Mouse (Mus musculus) neural tube, embryonic 15.5 days (tissue): Measurements from ENCODE around the gene Snd1. TPM values are rescaled to one million over a fixed set of nuclear protein-coding genes. Genes with fewer than 3 reads are reported as not detected.
A peak's percentile ranks its signal among the peaks of the same experiment; 100 is the strongest.

ENCODE experiments used
- ATAC-seq: fragments of 200-750 bp; cut with Nextera tagmentation; 2 replicates; pipeline ENCODE4 v1.8.0; 2017; ENCODE audit warnings: mild to moderate bottlenecking, moderate TSS enrichment, moderate library complexity; ENCODE audit not compliant: low FRiP score
- H3K27ac ChIP-seq: fragments of 300-500 bp; sonication (generic); replicated peaks from 2 replicates; pipeline ENCODE4 v1.5.1; 2015; ENCODE audit warnings: mild to moderate bottlenecking, inconsistent platforms
- H3K27me3 ChIP-seq: fragments of 300-500 bp; sonication (generic); replicated peaks from 2 replicates; pipeline ENCODE4 v1.6.1; 2015; ENCODE audit warnings: inconsistent platforms
- H3K36me3 ChIP-seq: fragments of 300-500 bp; sonication (generic); 2 replicates; pipeline ENCODE4 v1.6.1; 2015; ENCODE audit warnings: inconsistent platforms
- H3K4me1 ChIP-seq: fragments of 300-500 bp; sonication (generic); 2 replicates; pipeline ENCODE4 v1.6.1; 2015; ENCODE audit warnings: inconsistent platforms
- H3K4me2 ChIP-seq: fragments of 300-500 bp; sonication (generic); 2 replicates; pipeline ENCODE4 v1.6.1; 2015; ENCODE audit warnings: inconsistent platforms, mild to moderate bottlenecking, moderate library complexity
- H3K4me3 ChIP-seq: fragments of 300-500 bp; sonication (generic); replicated peaks from 2 replicates; pipeline ENCODE4 v1.5.1; 2015; ENCODE audit warnings: mild to moderate bottlenecking, inconsistent platforms
- H3K9ac ChIP-seq: fragments of 300-500 bp; sonication (generic); replicated peaks from 2 replicates; pipeline ENCODE4 v1.6.1; 2015; ENCODE audit warnings: mild to moderate bottlenecking, inconsistent platforms
- H3K9me3 ChIP-seq: fragments of 300-500 bp; sonication (generic); replicated peaks from 2 replicates; pipeline ENCODE4 v1.6.1; 2016; ENCODE audit warnings: inconsistent platforms
- WGBS: fragments of 180-500 bp; shearing (Covaris S2); methylation state at CpG from one replicate; pipeline ENCODE4 v1.1.7; 2015; ENCODE audit warnings: mixed read lengths; 5-methylcytosine and 5-hydroxymethylcytosine counted together
- polyA plus RNA-seq: library from polyadenylated mRNA; unstranded; fragments of >200 nt; fragmentation: Nextera tagmentation; extraction: Ambion mirVana; gene quantifications from 2 replicates; pipeline ENCODE4 v1.2.1, GENCODE M21; 2015

The Snd1 gene
- polyA plus RNA-seq, 1 experiment from 2014 or later = 71.1 TPM

- H3K36me3 ChIP-seq = no peaks in the 10 kb centered on the region
- peaks cover 20% of the 10 kb centered on the region for H3K4me1 ChIP-seq
- H3K9me3 ChIP-seq = no peaks in the 10 kb centered on the region
- H3K4me2 ChIP-seq = no peak overlapping the region
- no peak for ATAC-seq
- 0 out of 2 replicates have a peak overlapping the region, but pooled peaks have one; percentile 28 for H3K27ac ChIP-seq
- no peaks in the 10 kb centered on the region for H3K27me3 ChIP-seq
- H3K9ac ChIP-seq = no peak overlapping the region
- H3K4me3 ChIP-seq = no peak overlapping the region
- WGBS = 34% methylated on average over 6 of the region's 6 CpGs
These were observed 147.6 kb downstream of the Snd1 start for GRCm38 (mm10) chr6:28622522-28622921.

GRCm38 (mm10) chr6:28622963-28623362 lies 148.0 kb downstream of the Snd1 start:
- Histone ChIP-seq H3K9me3 (no peaks in the 10 kb centered on the region), H3K4me1 (peaks cover 20% of the 10 kb centered on the region), H3K27ac (no peak overlapping the region), H3K9ac (no peak overlapping the region), H3K4me2 (no peak overlapping the region), H3K36me3 (no peaks in the 10 kb centered on the region), H3K27me3 (no peaks in the 10 kb centered on the region), H3K4me3 (no peak overlapping the region)
- no peak for ATAC-seq
- 64% methylated on average over 3 of the region's 3 CpGs for WGBS

DNA sequence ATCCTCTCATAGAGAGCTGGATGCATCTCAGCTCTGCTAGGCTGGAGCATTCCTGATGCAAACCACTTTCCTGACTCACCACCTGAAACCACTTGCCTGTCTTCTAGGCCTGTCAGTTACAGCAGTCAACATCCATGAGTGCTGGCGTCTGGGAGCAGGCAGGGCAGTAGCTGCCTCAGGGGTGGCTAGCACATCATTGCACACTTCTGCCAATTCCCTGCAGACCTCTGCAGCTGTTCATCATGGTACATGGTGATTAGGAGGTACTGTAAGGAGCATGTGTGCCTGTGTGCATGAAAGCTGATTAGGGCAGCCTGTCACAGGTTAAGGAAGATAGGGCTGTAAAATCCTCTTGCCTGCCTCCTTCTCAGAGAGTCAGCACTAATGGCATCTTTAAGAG lies 153.5 kb downstream of the Snd1 start:
- Histone ChIP-seq H3K4me3 (no peak overlapping the region), H3K9me3 (no peaks in the 10 kb centered on the region), H3K4me2 (no peak overlapping the region), H3K9ac (no peak overlapping the region; the same call in 1 of the 2 replicates), H3K27me3 (no peaks in the 10 kb centered on the region), H3K27ac (no peak overlapping the region; the same call in 1 of the 2 replicates), H3K4me1 (peaks cover 23% of the 10 kb centered on the region), H3K36me3 (no peaks in the 10 kb centered on the region)
- peak; percentile 51; the same call in 1 of the 2 replicates for ATAC-seq
- 24% methylated on average over 1 of the region's 1 CpGs for WGBS

- no peak overlapping the region for H3K27ac ChIP-seq
- ATAC-seq = no peak
- H3K4me1 ChIP-seq = peaks cover 28% of the 10 kb centered on the region
- WGBS = 27% methylated on average over 2 of the region's 2 CpGs
- no peak overlapping the region for H3K4me2 ChIP-seq
- H3K9ac ChIP-seq = no peak overlapping the region
- no peaks in the 10 kb centered on the region for H3K27me3 ChIP-seq
- no peaks in the 10 kb centered on the region for H3K9me3 ChIP-seq
- H3K4me3 ChIP-seq = no peak overlapping the region
- H3K36me3 ChIP-seq = no peaks in the 10 kb centered on the region
These were observed 154.9 kb downstream of the Snd1 start for GRCm38 (mm10) chr6:28629866-28630265.

DNA sequence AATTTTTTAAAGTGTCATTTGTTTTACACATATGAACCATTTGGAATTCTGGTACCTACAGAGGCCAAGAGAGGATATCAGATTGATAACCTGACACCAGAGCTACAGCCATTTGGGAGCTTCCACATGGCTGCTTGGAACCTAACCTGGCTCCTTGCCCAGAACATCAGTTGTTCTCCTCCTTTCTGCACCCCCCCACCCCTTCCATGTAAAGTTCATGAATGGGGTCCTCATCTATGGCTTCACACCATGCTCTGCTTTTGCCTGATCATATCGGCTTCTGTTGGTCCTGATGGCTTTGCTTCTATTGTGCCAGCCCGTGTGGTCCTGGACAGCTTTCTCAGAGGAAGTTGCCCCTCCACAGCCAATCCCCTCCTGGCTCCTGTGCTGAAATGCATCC lies 156.0 kb downstream of the Snd1 start:
- Histone ChIP-seq H3K36me3 (no peaks in the 10 kb centered on the region), H3K27me3 (no peaks in the 10 kb centered on the region), H3K9me3 (no peaks in the 10 kb centered on the region), H3K9ac (no peak overlapping the region), H3K4me2 (no peak overlapping the region), H3K4me3 (no peak overlapping the region), H3K27ac (no peak overlapping the region), H3K4me1 (peaks cover 28% of the 10 kb centered on the region)
- WGBS = 83% methylated on average over 2 of the region's 2 CpGs
- no peak for ATAC-seq

DNA sequence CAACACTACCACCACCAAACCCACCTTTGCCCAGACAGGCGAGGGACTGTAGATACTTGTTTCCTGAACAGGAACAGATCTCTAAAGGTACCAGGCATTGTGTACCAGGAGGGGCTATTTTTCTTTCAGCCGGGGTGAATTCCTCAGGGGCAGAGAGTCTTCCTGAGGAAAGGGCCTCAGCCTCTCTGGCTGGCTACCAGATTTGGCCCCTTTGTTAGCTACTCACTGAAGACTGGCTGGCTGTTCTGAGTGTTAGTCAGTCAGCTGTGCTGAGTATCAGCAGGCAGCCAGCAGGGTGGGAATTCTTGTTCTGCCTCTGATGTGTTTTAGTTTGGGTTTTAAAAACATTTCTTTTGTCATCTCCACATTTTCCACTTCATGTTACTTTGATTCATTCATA lies 158.2 kb downstream of the Snd1 start:
- H3K9ac ChIP-seq = no peak overlapping the region
- peaks cover 26% of the 10 kb centered on the region for H3K4me1 ChIP-seq
- H3K27me3 ChIP-seq = no peaks in the 10 kb centered on the region
- no peak overlapping the region for H3K4me3 ChIP-seq
- 38% methylated on average over 2 of the region's 2 CpGs for WGBS
- ATAC-seq = no peak
- H3K4me2 ChIP-seq = no peak overlapping the region
- no peaks in the 10 kb centered on the region for H3K9me3 ChIP-seq
- H3K27ac ChIP-seq = no peak overlapping the region
- H3K36me3 ChIP-seq = no peaks in the 10 kb centered on the region

DNA sequence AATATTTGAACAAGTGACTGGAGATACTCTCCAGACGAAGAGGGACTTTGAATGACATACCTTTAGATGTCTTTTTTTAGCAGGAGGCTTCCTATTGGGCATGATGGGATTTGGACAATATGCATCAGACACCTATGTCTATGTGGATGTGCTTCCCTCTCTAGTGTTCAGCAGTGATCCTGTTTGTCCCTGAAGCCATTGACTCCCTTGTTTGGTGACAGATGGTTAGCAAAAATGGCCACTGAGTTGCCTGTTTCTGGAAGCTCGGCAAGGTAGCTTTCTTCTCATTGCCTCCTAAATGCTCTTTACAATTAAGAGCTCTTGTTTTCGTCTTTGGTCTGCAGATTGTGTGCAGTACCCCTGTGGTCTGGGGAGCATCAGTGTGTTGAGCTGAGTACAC lies 158.7 kb downstream of the Snd1 start:
- Histone ChIP-seq H3K4me1 (peaks cover 20% of the 10 kb centered on the region), H3K4me2 (no peak overlapping the region), H3K27ac (no peak overlapping the region), H3K9me3 (no peaks in the 10 kb centered on the region), H3K9ac (no peak overlapping the region), H3K36me3 (no peaks in the 10 kb centered on the region), H3K27me3 (no peaks in the 10 kb centered on the region), H3K4me3 (no peak overlapping the region)
- WGBS = 40% methylated on average over 3 of the region's 3 CpGs
- no peak for ATAC-seq

DNA sequence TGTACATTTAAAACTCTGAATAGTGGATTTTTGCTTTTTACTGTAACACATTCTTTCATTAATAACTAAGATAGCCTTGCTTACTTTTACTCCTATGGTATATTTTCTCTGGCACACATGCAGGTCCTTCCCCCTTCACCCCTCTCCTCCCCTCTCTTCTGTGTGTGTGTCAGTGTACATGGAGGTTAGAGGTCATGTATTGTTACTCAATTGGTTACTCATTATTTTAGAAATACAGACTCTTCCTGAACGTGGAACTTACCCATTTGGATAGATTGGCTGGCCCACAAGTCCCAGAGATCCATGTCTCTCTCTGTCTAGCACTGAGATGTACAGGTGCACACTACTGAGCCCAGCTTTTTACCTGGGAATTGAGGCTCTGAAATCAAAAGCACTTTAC lies 160.2 kb downstream of the Snd1 start:
- H3K27me3 ChIP-seq = no peaks in the 10 kb centered on the region
- H3K36me3 ChIP-seq = no peaks in the 10 kb centered on the region
- H3K9me3 ChIP-seq = no peaks in the 10 kb centered on the region
- no peak overlapping the region for H3K27ac ChIP-seq
- H3K9ac ChIP-seq = no peak overlapping the region
- WGBS = 55% methylated on average over 1 of the region's 1 CpGs
- H3K4me1 ChIP-seq = peaks cover 13% of the 10 kb centered on the region; the same call in 1 of the 2 replicates
- H3K4me3 ChIP-seq = no peak overlapping the region
- H3K4me2 ChIP-seq = no peak overlapping the region
- ATAC-seq = no peak

- Histone ChIP-seq H3K27ac (no peak overlapping the region), H3K4me3 (no peak overlapping the region), H3K4me1 (peaks cover 13% of the 10 kb centered on the region; the same call in 1 of the 2 replicates), H3K36me3 (no peaks in the 10 kb centered on the region), H3K4me2 (no peak overlapping the region), H3K9ac (no peak overlapping the region), H3K27me3 (no peaks in the 10 kb centered on the region), H3K9me3 (no peaks in the 10 kb centered on the region)
- ATAC-seq = no peak
- 79% methylated on average over 6 of the region's 6 CpGs for WGBS
These were observed 160.8 kb downstream of the Snd1 start for GRCm38 (mm10) chr6:28635531-28636348.

GRCm38 (mm10) chr6:28640088-28640487 lies 165.1 kb downstream of the Snd1 start:
- H3K27ac ChIP-seq = no peak overlapping the region
- 88% methylated on average over 5 of the region's 5 CpGs for WGBS
- H3K4me1 ChIP-seq = 0 out of 2 replicates have a peak, but pooled peaks cover 5% of the 10 kb centered on the region
- no peak overlapping the region for H3K9ac ChIP-seq
- no peak overlapping the region for H3K4me3 ChIP-seq
- ATAC-seq = no peak
- no peaks in the 10 kb centered on the region for H3K27me3 ChIP-seq
- H3K36me3 ChIP-seq = no peaks in the 10 kb centered on the region
- no peaks in the 10 kb centered on the region for H3K9me3 ChIP-seq
- H3K4me2 ChIP-seq = no peak overlapping the region

- Histone ChIP-seq H3K36me3 (no peaks in the 10 kb centered on the region), H3K27ac (no peak overlapping the region), H3K4me1 (0 out of 2 replicates have a peak, but pooled peaks cover 5% of the 10 kb centered on the region), H3K27me3 (no peaks in the 10 kb centered on the region), H3K4me2 (no peak overlapping the region), H3K9ac (no peak overlapping the region), H3K9me3 (no peaks in the 10 kb centered on the region), H3K4me3 (no peak overlapping the region)
- 62% methylated on average over 2 of the region's 2 CpGs for WGBS
- ATAC-seq = no peak
These were observed 168.0 kb downstream of the Snd1 start for GRCm38 (mm10) chr6:28642909-28643308.

DNA sequence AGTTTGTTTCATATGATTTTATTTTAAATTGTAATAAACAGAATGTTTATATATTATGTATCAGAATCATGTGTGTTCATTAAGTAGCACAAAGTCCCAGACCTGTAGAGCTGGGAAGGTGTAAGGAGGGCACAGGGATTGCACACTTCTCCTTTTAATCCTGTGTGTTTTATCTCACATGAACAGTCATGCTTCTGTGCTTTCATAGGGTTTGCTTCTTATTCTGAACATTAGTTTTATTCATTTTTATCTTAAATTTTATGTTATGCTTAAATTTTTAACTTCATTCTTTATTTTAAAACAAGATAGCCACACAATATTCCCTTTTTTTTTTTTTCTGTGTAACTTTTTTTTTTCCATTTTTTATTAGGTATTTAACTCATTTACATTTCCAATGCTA lies 170.3 kb downstream of the Snd1 start:
- Histone ChIP-seq H3K36me3 (no peaks in the 10 kb centered on the region), H3K9ac (no peak overlapping the region), H3K4me1 (0 out of 2 replicates have a peak, but pooled peaks cover 5% of the 10 kb centered on the region), H3K27me3 (no peaks in the 10 kb centered on the region), H3K4me3 (no peak overlapping the region), H3K27ac (no peak overlapping the region), H3K4me2 (no peak overlapping the region), H3K9me3 (no peaks in the 10 kb centered on the region)
- ATAC-seq = no peak
